Mouse (Mus musculus): ENCODE data around the gene Slfn14.
"Not testable (repeated sequence)": the region's sequence is repeated elsewhere in the genome, so short reads cannot be mapped to it uniquely, and the experiment has no call there.

Gene Slfn14

DNA sequence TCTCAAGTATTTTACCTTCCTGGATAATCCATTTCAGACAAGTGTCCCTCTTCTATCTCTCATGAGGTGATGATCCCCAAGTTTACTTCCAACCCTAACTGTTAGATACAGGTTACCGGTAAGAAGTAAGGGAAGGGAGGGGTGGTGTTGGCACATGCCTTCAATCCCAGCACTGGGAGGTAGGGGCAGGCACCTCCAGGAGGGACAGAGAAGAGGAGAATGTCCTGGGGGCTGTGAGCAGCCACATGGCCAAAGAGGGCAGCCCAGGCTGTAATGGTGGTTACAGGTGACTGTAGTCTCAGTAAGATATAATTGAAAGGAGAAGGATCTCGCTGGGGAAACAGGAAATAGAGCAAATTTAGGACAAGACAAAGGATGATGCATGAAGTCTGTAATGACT, 4.4 kb downstream of the Slfn14 start:
- no peak for DNase-seq (ENCODE audit: low spot score in 2 of 2)

DNA sequence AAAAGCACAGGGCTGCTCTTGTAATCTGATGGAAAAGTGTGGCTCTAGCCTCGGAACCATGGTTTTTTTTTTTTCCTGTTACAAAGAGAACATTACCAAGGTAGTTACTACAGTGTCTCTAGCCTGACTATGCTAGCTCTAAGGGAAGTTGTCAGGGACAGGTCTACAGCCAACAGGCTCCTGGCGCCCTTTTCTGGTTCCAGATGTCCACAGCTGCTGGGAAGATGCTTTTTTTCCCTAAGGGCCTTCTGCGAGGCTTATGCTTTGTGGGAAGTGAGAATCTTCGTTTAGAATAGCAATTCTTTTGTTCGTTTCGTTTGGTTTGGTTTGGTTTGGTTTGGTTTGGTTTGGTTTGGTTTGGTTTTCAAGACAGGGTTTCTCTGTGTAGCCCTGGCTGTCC, 6.8 kb downstream of the Slfn14 start:
- DNase-seq (ENCODE audit: low spot score in 2 of 2) = no peak

DNA sequence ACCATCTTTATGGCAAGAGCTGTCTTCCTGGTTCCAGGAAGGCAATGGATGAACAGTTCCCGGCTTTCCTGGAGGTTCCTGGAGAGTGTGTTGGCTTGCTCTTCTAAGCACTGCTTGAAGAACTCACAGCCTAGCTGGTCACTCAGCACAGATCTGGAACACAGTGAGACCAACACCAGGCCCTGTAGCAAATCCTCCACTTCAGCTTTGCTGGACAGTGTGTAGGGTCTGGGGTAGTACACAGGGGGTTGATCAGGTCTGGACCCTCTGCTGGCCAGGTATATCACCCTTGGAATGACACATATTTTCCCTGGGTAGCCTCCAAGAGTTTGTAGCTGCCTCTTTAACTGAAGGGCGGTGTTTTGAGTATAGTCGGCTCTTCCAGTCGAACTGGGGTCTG, 7.5 kb downstream of the Slfn14 start:
- DNase-seq (ENCODE audit: low spot score in 2 of 2) = no peak

DNA sequence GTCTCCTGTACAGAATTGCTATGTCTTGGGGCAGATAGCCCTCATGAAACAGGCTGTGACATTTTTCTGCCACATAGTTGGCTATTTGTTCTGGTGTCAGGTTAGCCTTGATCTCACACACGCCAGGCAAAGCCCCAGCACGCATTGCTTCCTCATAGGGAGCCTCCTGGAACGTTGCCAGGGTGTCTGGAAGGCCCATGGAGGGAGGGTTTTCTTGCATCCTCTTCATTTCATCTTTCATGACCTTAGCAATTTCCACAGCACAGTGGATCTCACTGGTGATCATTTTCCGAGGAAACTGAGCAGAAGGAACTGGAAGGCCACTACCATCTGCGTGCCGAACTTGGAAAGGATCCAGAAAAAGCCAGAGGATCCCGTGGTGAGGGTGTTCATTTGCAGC, 10.3 kb downstream of the Slfn14 start:
- DNase-seq (ENCODE audit: low spot score in 2 of 2) = no peak

DNA sequence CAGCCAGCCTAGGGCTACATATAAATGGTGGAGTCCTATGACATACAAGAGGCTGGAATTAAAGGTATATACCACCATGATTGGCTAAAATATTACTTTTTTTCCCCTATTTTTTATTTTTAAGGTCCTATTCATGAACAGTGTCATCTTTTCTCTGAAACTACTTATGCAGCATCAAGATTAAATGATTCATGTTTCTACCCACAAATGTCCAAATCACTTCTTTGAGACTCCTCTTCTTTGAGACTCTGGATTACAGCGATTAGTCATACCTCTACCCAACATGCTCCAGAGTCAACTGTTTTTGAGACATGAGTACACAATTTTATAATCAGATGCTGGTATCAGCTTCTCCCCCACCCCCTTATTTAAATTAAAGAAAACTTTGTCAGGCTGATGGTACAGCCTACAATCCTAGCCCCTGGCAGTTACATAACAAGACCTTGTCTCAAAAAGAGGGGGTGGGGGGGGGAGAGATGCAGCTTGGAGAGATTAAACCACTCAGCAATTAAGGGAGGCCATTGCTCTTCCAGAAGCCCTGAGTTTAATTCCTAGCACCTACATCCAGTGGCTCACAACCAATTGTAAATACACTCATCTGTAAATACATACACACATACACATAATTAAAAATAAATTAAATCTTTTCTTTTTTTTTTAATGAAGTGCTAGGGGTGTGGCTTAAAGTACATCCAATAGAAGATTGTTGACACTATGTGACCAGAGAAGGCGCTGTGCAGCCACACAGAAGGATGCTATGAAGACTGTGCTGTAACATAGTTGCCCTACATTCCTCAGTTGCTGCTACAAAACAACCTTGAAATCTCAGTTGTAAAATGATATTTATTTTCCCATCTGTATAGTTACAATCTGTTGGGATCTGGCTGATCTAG, 14.3 kb downstream of the Slfn14 start:
- no peak for DNase-seq (ENCODE audit: low spot score in 2 of 2)

DNA sequence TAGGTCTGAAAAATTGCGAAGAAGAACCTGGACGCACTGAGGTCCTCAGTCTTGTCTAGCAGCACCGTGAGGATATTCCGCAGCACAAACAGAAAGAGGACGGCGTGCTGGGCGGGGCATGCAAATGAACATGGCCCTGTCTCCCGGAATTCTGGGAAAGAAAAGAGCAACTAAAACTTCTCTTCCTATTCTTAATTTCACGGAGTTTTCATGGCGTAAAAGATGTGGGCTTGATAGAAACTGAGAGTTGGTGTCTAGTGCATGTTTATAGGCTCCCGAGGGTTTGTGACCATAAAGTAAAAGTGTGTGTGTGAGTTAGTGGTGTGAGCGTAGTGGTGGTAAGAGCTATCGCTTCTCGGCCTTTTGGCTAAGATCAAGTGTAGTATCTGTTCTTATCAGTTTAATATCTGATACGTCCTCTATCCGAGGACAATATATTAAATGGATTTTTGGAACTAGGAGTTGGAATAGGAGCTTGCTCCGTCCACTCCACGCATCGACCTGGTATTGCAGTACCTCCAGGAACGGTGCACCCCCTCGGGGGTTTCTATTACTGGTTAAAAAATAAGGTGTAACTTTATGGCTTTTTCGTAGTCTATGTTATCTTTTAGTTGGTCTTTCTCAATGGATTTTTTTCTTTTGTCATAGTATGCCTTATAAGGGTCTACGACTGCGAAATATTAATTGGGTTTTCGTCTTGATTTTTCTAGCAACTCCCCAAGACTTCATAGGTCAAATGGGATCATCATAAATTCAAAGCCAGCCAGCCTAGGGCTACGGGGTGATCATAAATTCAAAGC, 15.2 kb downstream of the Slfn14 start:
- DNase-seq (ENCODE audit: low spot score in 2 of 2) = peak; percentile 85 to 88

DNA sequence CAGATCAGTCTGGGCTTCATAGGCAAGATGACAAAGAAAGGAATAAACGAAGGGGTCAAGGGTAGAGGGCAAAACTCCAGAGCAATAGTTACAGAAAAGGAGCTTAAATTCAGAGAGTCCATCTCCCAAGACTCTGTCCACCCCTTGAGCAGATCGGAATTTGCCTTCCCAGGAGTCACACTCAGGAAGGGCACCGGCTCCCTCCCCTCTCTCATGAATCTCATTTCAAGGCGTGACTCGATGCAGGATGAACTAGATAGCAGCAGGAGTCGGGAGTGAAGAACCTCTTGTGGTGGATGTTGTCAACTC, 15.7 kb downstream of the Slfn14 start:
- no peak for DNase-seq (ENCODE audit: low spot score in 2 of 2)

DNA sequence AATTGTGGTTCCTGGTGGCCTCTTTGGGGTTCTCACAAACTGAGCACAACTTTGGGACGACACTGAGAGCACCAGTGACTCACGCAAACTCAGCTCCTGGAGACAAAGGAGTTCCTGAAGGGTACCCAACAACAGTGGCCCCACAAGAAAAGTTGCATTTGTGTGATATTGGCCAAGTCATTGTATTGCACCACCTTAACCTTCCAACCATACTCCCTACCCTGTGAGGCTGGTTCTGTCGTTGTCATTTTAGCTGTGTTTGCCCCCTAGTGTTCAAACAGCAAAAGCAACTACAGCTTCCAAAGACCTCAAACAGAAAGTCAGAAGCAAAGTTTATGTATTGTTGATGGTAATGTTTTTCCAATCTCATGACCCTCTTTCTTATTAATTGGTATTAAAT, 23.4 kb downstream of the Slfn14 start:
- DNase-seq (ENCODE audit: low spot score in 2 of 2) = no peak

DNA sequence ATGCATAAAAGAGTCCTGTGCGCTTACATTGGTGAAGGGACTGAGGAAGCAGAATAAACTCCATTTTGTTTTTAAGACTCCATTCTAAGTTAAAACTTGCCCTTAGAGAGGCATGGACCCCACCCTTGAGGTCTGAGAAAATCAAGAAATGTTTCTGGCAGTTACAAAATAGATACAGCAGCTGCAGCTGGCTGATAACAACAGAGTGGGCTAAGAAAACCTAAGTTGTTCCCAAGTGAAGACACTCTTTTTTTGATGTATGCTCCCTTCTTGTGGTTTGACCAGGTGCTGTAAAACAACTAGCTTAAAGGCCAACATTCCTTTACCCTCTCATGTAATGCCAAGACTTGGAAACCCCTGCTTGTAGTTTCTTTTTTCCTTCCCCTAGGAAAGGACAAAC, 23.9 kb downstream of the Slfn14 start:
- DNase-seq (ENCODE audit: low spot score in 2 of 2) = no peak

DNA sequence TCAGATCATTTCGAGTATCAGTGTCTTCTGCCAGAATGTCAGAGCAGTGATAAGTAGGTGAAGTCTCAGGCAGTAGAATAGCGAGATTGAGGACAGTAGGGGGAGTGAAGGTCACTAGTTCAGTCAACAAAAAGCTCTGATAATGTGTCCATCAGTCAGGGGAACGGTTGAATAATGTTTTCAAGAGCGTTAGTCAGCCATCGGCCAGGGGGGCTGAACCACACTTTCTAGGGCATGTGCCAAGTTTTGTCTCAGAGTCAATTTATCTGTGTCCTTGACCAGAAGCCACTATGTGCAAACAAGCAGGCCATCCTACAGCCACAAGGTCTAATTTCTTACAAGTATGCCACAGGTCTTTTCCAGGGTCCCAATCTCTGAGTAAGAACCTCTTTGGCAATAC, 29.3 kb downstream of the Slfn14 start:
- not testable (repeated sequence) for DNase-seq (ENCODE audit: low spot score in 2 of 2)

DNA sequence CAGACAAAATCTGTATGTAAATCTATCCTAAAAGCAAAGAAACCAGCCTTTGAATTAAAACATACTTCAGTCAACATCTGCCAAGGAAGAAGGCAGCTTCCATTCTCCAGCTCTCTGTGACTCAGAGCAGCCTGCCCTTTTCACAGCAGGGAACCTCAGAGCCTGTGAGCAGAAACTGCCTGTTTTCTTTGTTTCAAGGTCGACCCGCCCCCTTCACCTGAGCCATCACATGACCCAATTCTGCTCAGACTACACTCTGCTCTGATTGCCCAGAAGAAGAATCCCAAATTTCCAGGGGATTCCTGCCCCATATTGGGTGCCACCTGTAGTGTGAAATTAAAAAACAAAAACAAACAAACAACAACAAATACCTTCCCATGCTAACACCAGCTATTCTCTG, 46.7 kb downstream of the Slfn14 start:
- DNase-seq (ENCODE audit: low spot score in 2 of 2) = no peak

DNA sequence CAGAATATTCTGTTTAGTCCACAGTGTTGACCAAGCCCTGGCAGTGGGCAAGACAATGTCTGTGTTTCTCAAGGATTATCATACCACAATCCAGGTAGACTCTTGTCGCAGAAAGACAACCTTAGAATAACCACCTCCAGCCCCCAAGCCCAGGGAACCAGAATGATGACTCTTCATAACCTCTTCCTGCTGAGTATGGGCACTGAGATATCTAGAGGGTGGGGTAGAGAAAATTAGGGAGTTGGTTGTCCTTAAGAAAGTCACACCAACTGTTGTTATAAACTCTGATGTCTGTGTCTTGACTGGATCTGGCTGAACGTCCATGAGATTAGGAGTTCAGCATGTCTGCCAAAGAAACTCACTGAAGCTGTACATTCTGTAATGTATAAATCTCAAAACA, 48.1 kb downstream of the Slfn14 start:
- DNase-seq (ENCODE audit: low spot score in 2 of 2) = no peak

DNA sequence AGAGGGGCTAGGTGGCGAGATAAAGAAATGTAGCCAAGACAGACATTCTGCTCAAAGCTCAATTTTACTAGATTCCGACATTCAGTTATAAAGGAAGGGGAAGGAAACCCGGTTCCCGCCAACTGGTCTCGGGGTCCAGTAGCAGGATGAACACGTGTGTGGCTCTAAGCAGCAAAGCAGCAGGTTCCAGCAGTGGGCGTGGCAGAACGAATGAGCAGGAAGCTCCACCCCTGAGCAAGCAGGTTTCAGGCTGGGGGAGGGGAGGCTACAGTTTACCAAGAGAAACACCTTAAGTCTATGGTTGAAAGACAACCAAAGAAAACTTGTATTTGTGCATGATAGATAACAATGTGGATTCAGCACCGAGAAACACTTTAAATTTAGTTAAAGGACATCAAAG, 49.1 kb downstream of the Slfn14 start:
- not testable (repeated sequence) for DNase-seq (ENCODE audit: low spot score in 2 of 2)

DNA sequence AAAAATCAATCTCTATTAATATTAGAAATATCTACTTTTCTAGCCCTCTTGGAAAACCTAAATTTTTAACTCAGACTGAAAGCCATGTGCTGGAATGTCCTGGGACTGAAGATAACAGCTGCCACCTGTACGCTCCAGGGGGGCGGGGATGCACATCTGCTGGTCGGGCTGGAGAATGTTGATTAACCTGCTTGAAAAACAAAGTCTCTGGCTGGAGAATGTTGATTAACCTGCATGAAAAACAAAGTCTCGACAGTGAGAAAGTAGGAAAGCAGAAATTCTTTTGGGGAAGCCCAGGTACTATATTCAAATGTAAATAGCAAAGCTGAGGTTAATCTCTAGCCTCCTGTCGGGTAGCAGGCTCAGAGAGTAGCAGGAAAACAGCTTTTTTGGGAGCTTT, 52.9 kb downstream of the Slfn14 start:
- DNase-seq (ENCODE audit: low spot score in 2 of 2) = not testable (repeated sequence)

DNA sequence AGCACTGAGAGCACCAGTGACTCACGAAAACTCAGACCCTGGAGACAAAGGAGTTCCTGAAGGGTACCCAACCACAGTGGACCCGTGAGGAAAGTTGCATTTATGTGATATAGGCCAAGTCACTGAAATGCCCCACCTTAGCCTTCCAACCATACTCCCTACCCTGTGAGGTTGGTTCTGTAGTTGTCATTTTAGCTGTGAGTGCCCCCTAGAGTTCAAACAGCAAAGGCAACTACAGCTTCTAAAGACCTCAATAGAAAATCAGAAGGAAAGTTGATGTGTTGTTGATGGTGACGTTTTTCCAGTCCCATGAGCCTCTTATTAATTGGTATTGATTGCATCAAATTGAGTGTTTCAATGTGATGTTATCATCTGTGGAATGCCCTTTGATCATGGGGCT, 55.6 kb downstream of the Slfn14 start:
- DNase-seq (ENCODE audit: low spot score in 2 of 2) = no peak

DNA sequence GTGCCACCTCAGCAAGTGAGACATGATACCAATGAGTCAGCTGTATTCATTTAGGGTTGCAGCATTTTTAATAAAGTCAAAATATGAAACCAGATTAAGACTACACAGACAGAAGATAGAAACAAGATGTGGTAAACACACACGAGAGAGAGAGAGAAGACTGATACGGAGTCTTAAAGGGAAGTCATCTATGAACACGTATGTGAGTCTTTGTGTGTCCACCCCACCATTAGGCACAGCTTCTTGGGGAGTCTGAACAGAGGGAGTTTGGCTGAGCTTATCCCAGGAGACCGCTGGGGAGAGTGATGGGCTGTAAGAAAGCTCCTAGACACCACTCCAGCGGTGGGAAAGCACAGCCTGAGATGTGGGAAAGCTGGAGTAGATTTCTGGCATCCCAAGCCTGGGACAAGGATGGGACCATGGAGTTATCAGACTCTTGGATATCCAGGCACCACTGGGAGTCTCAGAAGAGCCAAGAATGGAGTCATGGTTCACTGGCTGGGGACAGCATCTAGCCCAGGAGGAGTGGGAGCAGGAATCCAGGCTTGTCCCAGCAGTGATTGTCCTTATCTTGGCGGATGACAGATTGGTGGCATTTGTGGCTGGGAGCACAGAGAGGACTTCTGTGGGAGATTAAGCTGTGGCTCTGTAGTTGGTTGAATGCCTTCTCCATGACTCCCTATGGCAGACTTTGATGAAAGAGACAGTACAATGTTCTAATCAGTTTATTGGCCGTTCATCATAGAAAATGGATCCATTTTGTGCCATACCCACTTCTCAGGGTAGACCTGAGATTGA, 58.4 kb downstream of the Slfn14 start:
- no peak for DNase-seq (ENCODE audit: low spot score in 2 of 2)

DNA sequence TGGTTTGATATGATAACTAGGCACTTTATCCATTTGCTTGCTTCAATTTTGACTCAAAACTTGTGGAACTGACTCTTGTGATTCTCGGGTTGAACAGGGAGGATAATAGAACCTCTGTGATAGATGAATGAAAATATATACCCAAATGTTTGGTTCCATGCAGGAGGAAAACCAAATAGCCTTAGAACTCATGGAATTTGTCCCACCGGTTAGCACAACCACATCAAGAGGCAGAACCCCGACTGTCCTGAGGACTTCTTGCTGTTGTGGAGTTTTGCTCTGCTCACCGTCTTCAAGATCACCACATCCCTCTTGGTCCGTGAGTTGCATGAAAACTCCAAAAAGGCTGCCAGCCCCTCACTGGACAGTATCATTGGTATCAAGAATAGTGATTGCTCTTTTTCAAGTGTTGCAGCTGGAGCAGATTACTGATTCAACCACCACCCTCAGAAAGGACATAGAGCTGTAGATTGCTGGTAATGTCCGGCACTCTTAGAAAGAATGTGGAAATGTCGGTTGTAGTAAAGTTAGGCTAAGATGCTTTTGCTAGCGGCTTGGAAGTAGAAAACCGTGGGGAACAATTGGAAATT, 61.1 kb downstream of the Slfn14 start:
- no peak for DNase-seq (ENCODE audit: low spot score in 2 of 2)

All from right cerebral cortex, postnatal 10 days (tissue).